Mouse (Mus musculus): ENCODE data around the gene Lipe.

DNA sequence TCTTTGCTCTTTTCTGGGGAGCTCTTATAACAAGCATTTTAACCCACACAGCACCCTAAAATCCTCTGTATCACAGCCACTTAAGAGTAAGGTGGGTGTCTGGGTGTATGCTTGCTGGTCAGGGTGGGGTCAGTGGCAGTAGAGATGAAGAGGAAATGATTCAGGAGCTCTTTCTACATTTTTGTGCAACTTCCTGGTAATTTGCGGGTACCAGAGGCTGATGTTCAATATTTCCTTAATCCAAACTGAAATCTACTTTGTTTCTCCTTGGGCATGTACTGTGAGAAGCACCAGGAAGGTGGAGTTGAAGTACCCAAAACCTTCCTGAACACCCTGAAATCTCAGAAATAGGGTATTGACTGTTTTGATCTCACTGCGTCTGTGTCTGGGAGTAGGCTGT lies 38.2 kb upstream of the Lipe start:
- no peak for TF ChIP-seq POLR2A (IDR thresholded peaks at IDR 0.05; ENCODE audit: borderline replicate concordance, extremely low read depth, low read depth, low read length)
- TF ChIP-seq CTCF (IDR thresholded peaks at IDR 0.05; ENCODE audit: insufficient read depth, low read length) = no peak
